Mouse (Mus musculus) MEL (cell line): Measurements from ENCODE around the gene Mthfd1l. TPM values are rescaled to one million over a fixed set of nuclear protein-coding genes. Genes with fewer than 3 reads are reported as not detected.

Source experiments
- DNase-seq: peaks from one replicate; pipeline ENCODE4 v3.0.0; 2011; ENCODE audit warnings: low read depth, low spot score
- H3K27ac ChIP-seq: 2 replicates; pipeline ENCODE4 v1.5.1; 2012; ENCODE audit warnings: low read depth, mild to moderate bottlenecking, control low read depth, low read length, moderate library complexity; ENCODE audit not compliant: control insufficient read depth
- H3K27me3 ChIP-seq, 2 experiments: fragments of 150-350 bp in 1 of 2; sonication (generic) in 1 of 2; 2 replicates each; pipeline ENCODE4 v1.6.1; 2012; ENCODE audit warnings: low read length in 2 of 2, mild to moderate bottlenecking in 2 of 2, improper control_type of control experiment in 1 of 2, moderate library complexity in 1 of 2; ENCODE audit not compliant: insufficient read depth in 2 of 2, control insufficient read depth in 1 of 2
- H3K36me3 ChIP-seq, 2 experiments: 2 replicates each; pipeline ENCODE4 v1.6.1; 2012 to 2014; ENCODE audit warnings: low read length in 2 of 2, improper control_type of control experiment in 1 of 2, inconsistent platforms in 1 of 2, mild to moderate bottlenecking in 1 of 2; ENCODE audit not compliant: insufficient read depth in 2 of 2, control insufficient read depth in 1 of 2
- H3K4me1 ChIP-seq, 2 experiments: fragments of 150-350 bp in 1 of 2; sonication (generic) in 1 of 2; 2 replicates each; pipeline ENCODE4 v1.6.1; 2012; ENCODE audit warnings: low read length in 2 of 2, improper control_type of control experiment in 1 of 2, mild to moderate bottlenecking in 1 of 2; ENCODE audit not compliant: insufficient read depth in 2 of 2, control insufficient read depth in 1 of 2
- H3K4me3 ChIP-seq, 2 experiments: fragments of 150-350 bp in 1 of 2; sonication (generic) in 1 of 2; 2 replicates each; pipeline ENCODE4 v1.5.1; 2012; ENCODE audit warnings: low read depth in 2 of 2, low read length in 2 of 2, mild to moderate bottlenecking in 2 of 2, moderate library complexity in 2 of 2, control low read depth in 1 of 2, improper control_type of control experiment in 1 of 2; ENCODE audit not compliant: control insufficient read depth in 1 of 2, insufficient read depth in 1 of 2
- H3K79me2 ChIP-seq: 2 replicates; pipeline ENCODE4 v1.6.1; 2012; ENCODE audit warnings: mild to moderate bottlenecking, low read length, moderate library complexity; ENCODE audit not compliant: control insufficient read depth, poor library complexity, insufficient read depth
- H3K9ac ChIP-seq: 2 replicates; pipeline ENCODE4 v1.6.1; 2012; ENCODE audit warnings: low read depth, mild to moderate bottlenecking, control low read depth, low read length, moderate library complexity; ENCODE audit not compliant: control insufficient read depth, poor library complexity, severe bottlenecking
- H3K9me3 ChIP-seq: fragments of 150-350 bp; sonication (generic); replicated peaks from 2 replicates; pipeline ENCODE4 v1.6.1; 2012; ENCODE audit warnings: mild to moderate bottlenecking, low read length, improper control_type of control experiment, moderate library complexity; ENCODE audit not compliant: insufficient read depth
- CHD1 ChIP-seq: IDR thresholded peaks from 2 replicates; pipeline ENCODE4 v1.6.1; 2012; ENCODE audit warnings: low read depth, mild to moderate bottlenecking, inconsistent platforms, low read length, improper control_type of control experiment
- CHD2 ChIP-seq: IDR thresholded peaks from 2 replicates; pipeline ENCODE4 v1.6.1; 2011; ENCODE audit warnings: low read length, improper control_type of control experiment
- ELF1 ChIP-seq: IDR thresholded peaks from 2 replicates; pipeline ENCODE4 v1.6.1; 2014; ENCODE audit warnings: low read depth, mild to moderate bottlenecking, inconsistent platforms, low read length, improper control_type of control experiment, moderate library complexity
- EP300 ChIP-seq, 2 experiments: IDR thresholded peaks; 2 replicates each; pipeline ENCODE4 v1.6.1; 2011; ENCODE audit warnings: improper control_type of control experiment in 2 of 2, low read length in 2 of 2, low read depth in 1 of 2, mild to moderate bottlenecking in 1 of 2
- GABPA ChIP-seq: IDR thresholded peaks from 2 replicates; pipeline ENCODE4 v1.6.1; 2012; ENCODE audit warnings: low read depth, mild to moderate bottlenecking, inconsistent platforms, low read length, improper control_type of control experiment, moderate library complexity
- GATA1 ChIP-seq: IDR thresholded peaks from 2 replicates; pipeline ENCODE4 v1.6.1; 2011; ENCODE audit warnings: low read depth, low read length, improper control_type of control experiment
- HCFC1 ChIP-seq: IDR thresholded peaks from 2 replicates; pipeline ENCODE4 v1.6.1; 2012; ENCODE audit warnings: low read depth, mild to moderate bottlenecking, inconsistent platforms, low read length, improper control_type of control experiment, moderate library complexity
- JUND ChIP-seq: IDR thresholded peaks from 2 replicates; pipeline ENCODE4 v1.6.1; 2011; ENCODE audit warnings: low read depth, mild to moderate bottlenecking, improper control_type of control experiment, low read length
- MAFK ChIP-seq: IDR thresholded peaks from 2 replicates; pipeline ENCODE4 v1.6.1; 2011; ENCODE audit warnings: low read depth, mild to moderate bottlenecking, low read length, improper control_type of control experiment, borderline replicate concordance
- MAX ChIP-seq: IDR thresholded peaks from 2 replicates; pipeline ENCODE4 v1.6.1; 2011; ENCODE audit warnings: low read length, improper control_type of control experiment
- MEF2A ChIP-seq: IDR thresholded peaks from 2 replicates; pipeline ENCODE4 v1.6.1; 2014; ENCODE audit warnings: low read depth, mild to moderate bottlenecking, inconsistent platforms, low read length, improper control_type of control experiment; ENCODE audit not compliant: poor library complexity, insufficient replicate concordance, severe bottlenecking; ENCODE audit errors: extremely low read depth
- MYC ChIP-seq: IDR thresholded peaks from 2 replicates; pipeline ENCODE4 v1.6.1; 2011; ENCODE audit warnings: low read depth, mild to moderate bottlenecking, low read length, improper control_type of control experiment, moderate library complexity
- NELFE ChIP-seq: IDR thresholded peaks from 2 replicates; pipeline ENCODE4 v1.6.1; 2011; ENCODE audit warnings: low read depth, low read length, improper control_type of control experiment
- NRF1 ChIP-seq: IDR thresholded peaks from 2 replicates; pipeline ENCODE4 v1.6.1; 2014; ENCODE audit warnings: low read depth, mild to moderate bottlenecking, inconsistent platforms, low read length, improper control_type of control experiment, moderate library complexity; ENCODE audit not compliant: poor library complexity, insufficient read depth, severe bottlenecking
- POLR2AphosphoS5 ChIP-seq: IDR thresholded peaks from 2 replicates; pipeline ENCODE4 v1.6.1; 2012; ENCODE audit warnings: low read depth, borderline replicate concordance, mild to moderate bottlenecking, inconsistent platforms, low read length, moderate library complexity, mixed read lengths
- RCOR1 ChIP-seq: IDR thresholded peaks from 2 replicates; pipeline ENCODE4 v1.6.1; 2012; ENCODE audit warnings: low read depth, mild to moderate bottlenecking, inconsistent platforms, low read length, improper control_type of control experiment
- UBTF ChIP-seq: IDR thresholded peaks from 2 replicates; pipeline ENCODE4 v1.6.1; 2012; ENCODE audit warnings: low read depth, mild to moderate bottlenecking, inconsistent platforms, low read length, improper control_type of control experiment, moderate library complexity, borderline replicate concordance; ENCODE audit not compliant: insufficient read depth
- ZKSCAN1 ChIP-seq: IDR thresholded peaks from 2 replicates; pipeline ENCODE4 v1.6.1; 2012; ENCODE audit warnings: low read depth, mild to moderate bottlenecking, inconsistent platforms, low read length, improper control_type of control experiment, moderate library complexity
- polyA plus RNA-seq, 2 experiments: library from polyadenylated mRNA; stranded (reverse) in 1 of 2; unstranded in 1 of 2; fragments of >175 nt in 1 of 2; fragments of >200 nt in 1 of 2; gene quantifications; 2 replicates each; pipeline versions ENCODE4 v1.2.1 to v1.2.4; 2012; ENCODE audit warnings: low replicate concordance in 2 of 2, low read depth in 1 of 2; ENCODE audit not compliant: insufficient read length in 2 of 2, insufficient read depth in 1 of 2, missing spikeins in 1 of 2
- total RNA-seq: library from RNA; depleted of rRNA; stranded (reverse); fragments of 300-350 nt; gene quantifications from 2 replicates; pipeline ENCODE4 v1.2.3, GENCODE M21; 2012

The Mthfd1l gene
- total and polyA plus RNA-seq, 3 experiments, result 43.1 to 1,097 (median 83.0) TPM

- H3K9me3 ChIP-seq, result no peaks in the 10 kb centered on the region
Observed at GRCm38 (mm10) chr10:3949306-3949705, 23.6 kb upstream of the Mthfd1l start.

DNA sequence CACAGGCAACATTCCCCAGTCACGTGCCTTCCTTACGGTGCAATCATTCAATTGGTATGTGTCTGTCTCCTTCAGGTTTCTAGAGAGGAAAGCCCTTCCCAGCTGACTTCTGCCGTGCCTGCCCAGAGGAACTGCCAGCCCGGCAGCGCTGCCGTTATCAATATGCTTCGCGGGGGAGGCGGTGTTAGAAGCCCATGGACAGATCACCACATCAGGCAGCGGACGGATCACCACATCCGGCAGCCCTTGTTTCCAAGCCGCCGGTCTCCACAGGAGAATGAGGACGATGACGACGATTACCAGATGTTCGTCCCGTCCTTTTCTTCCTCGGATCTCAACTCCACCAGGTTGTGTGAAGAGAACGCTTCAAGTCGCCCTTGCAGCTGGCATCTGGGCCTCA, 16.4 kb upstream of the Mthfd1l start:
- Histone ChIP-seq H3K27me3 (peaks cover 0 to 2% of the 10 kb centered on the region in 2 experiments; a peak in 2 of 4 replicates), H3K79me2 (no peaks in the 10 kb centered on the region), H3K27ac (no peak overlapping the region), H3K4me1 (no peaks in the 10 kb centered on the region), H3K9ac (no peak overlapping the region), H3K4me3 (no peak overlapping the region), H3K36me3 (no peaks in the 10 kb centered on the region), H3K9me3 (no peaks in the 10 kb centered on the region)
- DNase-seq, result no peak
- TF ChIP-seq MAFK, result no peak
- TF ChIP-seq MAX, result no peak
- TF ChIP-seq UBTF, result no peak
- no peak for TF ChIP-seq HCFC1
- no peak for TF ChIP-seq ZKSCAN1
- TF ChIP-seq CHD2, result no peak
- TF ChIP-seq MYC, result no peak
- no peak for TF ChIP-seq EP300 (IDR thresholded peaks at IDR 0.05; ENCODE audit: low read depth in 1 of 2, low read length in 2 of 2)
- TF ChIP-seq CHD1, result no peak
- no peak for TF ChIP-seq RCOR1
- TF ChIP-seq NELFE, result no peak
- no peak for TF ChIP-seq GABPA
- TF ChIP-seq ELF1, result no peak
- TF ChIP-seq POLR2AphosphoS5, result no peak
- no peak for TF ChIP-seq GATA1
- TF ChIP-seq MEF2A, result no peak
- TF ChIP-seq JUND, result no peak

More at GRCm38 (mm10) chr10:3949306-3949705, 23.6 kb upstream of the Mthfd1l start:
- Histone ChIP-seq H3K36me3 (no peaks in the 10 kb centered on the region), H3K79me2 (no peaks in the 10 kb centered on the region), H3K4me3 (no peak overlapping the region), H3K27ac (no peak overlapping the region), H3K9ac (no peak overlapping the region), H3K4me1 (no peaks in the 10 kb centered on the region), H3K27me3 (no peaks in the 10 kb centered on the region; a peak in 1 of 4 replicates)
- no peak for TF ChIP-seq NRF1
- DNase-seq, result no peak
